Mouse (Mus musculus): ENCODE measurements around the gene Fsip1. TPM values are rescaled to one million over a fixed set of nuclear protein-coding genes. Genes with fewer than 3 reads are reported as not detected.
A peak's percentile ranks its signal among the peaks of the same experiment; 100 is the strongest.

Gene Fsip1
- total and polyA plus RNA-seq, 3 experiments, result 0.17 to 0.49 (median 0.47) TPM

GRCm38 (mm10) chr2:118159126-118159525, 97.6 kb downstream of the Fsip1 start:
- TF ChIP-seq POLR2A (IDR thresholded peaks at IDR 0.05; ENCODE audit: low read depth, low read length) (no peak), RCOR1 (conservative IDR thresholded peaks at IDR 0.05; ENCODE audit: low read depth, low read length) (no peak), CTCF (conservative IDR thresholded peaks at IDR 0.05 in 1 of 2, IDR thresholded peaks at IDR 0.05 in 1 of 2; ENCODE audit: low read depth in 2 of 2, low read length in 2 of 2) (no peak), IRF4 (IDR thresholded peaks at IDR 0.05; ENCODE audit: low read depth, low read length) (no peak)
- in situ Hi-C loops (cut with MboI; ENCODE audit: low pct_ligation_motif_present, low pct_unique_long_range_greater_than_20kb, low sequenced_read_pairs), result no loop called here
- dilution Hi-C loops (cut with MboI; ENCODE audit: extremely low pct_ligation_motif_present, extremely low pct_unique_long_range_greater_than_20kb, low sequenced_read_pairs), result no loop called here
- Histone ChIP-seq H3K36me3 (replicated peaks in 1 of 2; ENCODE audit: control insufficient read depth in 1 of 2, insufficient read depth in 1 of 2, low read length in 1 of 2) (no peaks in the 10 kb centered on the region), H3K4me2 (ENCODE audit: insufficient read depth, low read depth, poor library complexity, severe bottlenecking) (no peak overlapping the region), H3K4me3 (replicated peaks in 1 of 3; ENCODE audit: low read depth in 2 of 3, low read length in 2 of 3, poor library complexity in 1 of 3) (no peak overlapping the region), H3K79me2 (replicated peaks; ENCODE audit: control insufficient read depth, extremely low read depth, insufficient read depth, poor library complexity, severe bottlenecking) (no peaks in the 10 kb centered on the region), H3K27me3 (replicated peaks) (no peaks in the 10 kb centered on the region), H3K4me1 (ENCODE audit: control insufficient read depth in 1 of 2, insufficient read depth in 2 of 2) (peaks cover 0 to 30% of the 10 kb centered on the region in 2 experiments; a peak in 2 of 4 replicates), H3K9me3 (replicated peaks; ENCODE audit: low read length) (no peaks in the 10 kb centered on the region), H3K9ac (ENCODE audit: insufficient read depth, low read depth) (no peak overlapping the region), H3K27ac (ENCODE audit: insufficient read depth, low read depth) (no peak overlapping the region)
- no peak for DNase-seq (ENCODE audit: extremely low read depth)

GRCm38 (mm10) chr2:118158095-118158494, 98.7 kb downstream of the Fsip1 start:
- TF ChIP-seq GABPA (IDR thresholded peaks at IDR 0.05; ENCODE audit: insufficient replicate concordance, low read depth, low read length) (no peak), MAX (IDR thresholded peaks at IDR 0.05; ENCODE audit: low read length) (no peak), IRF4 (IDR thresholded peaks at IDR 0.05; ENCODE audit: low read depth, low read length) (peak; percentile 45; the same call in 1 of the 2 replicates), POLR2A (IDR thresholded peaks at IDR 0.05; ENCODE audit: low read depth, low read length) (no peak), TBP (conservative IDR thresholded peaks at IDR 0.05; ENCODE audit: low read depth, low read length) (no peak), BHLHE40 (IDR thresholded peaks at IDR 0.05; ENCODE audit: low read depth, low read length) (no peak), MEF2A (IDR thresholded peaks at IDR 0.05; ENCODE audit: borderline replicate concordance, low read depth, low read length) (peak; percentile 47; the same call in 1 of the 2 replicates), MYC (IDR thresholded peaks at IDR 0.05; ENCODE audit: low read depth, low read length) (no peak)
- Histone ChIP-seq H3K79me2 (replicated peaks; ENCODE audit: control insufficient read depth, extremely low read depth, insufficient read depth, poor library complexity, severe bottlenecking) (no peaks in the 10 kb centered on the region), H3K36me3 (replicated peaks in 1 of 2; ENCODE audit: control insufficient read depth in 1 of 2, insufficient read depth in 1 of 2, low read length in 1 of 2) (no peaks in the 10 kb centered on the region), H3K9me3 (replicated peaks; ENCODE audit: low read length) (no peaks in the 10 kb centered on the region), H3K4me3 (replicated peaks in 1 of 3; ENCODE audit: low read depth in 2 of 3, low read length in 2 of 3, poor library complexity in 1 of 3) (no peak overlapping the region), H3K4me1 (ENCODE audit: control insufficient read depth in 1 of 2, insufficient read depth in 2 of 2) (peaks cover 0 to 20% of the 10 kb centered on the region in 2 experiments; a peak in 2 of 4 replicates), H3K9ac (ENCODE audit: insufficient read depth, low read depth) (no peak overlapping the region), H3K4me2 (ENCODE audit: insufficient read depth, low read depth, poor library complexity, severe bottlenecking) (peak overlapping the region; percentile 13; the same call in 1 of the 2 replicates), H3K27ac (ENCODE audit: insufficient read depth, low read depth) (no peak overlapping the region), H3K27me3 (replicated peaks) (no peaks in the 10 kb centered on the region)
- in situ Hi-C loops (cut with MboI; ENCODE audit: low pct_ligation_motif_present, low pct_unique_long_range_greater_than_20kb, low sequenced_read_pairs) (no loop called here), dilution Hi-C loops (cut with MboI; ENCODE audit: extremely low pct_ligation_motif_present, extremely low pct_unique_long_range_greater_than_20kb, low sequenced_read_pairs) (no loop called here)
- DNase-seq (ENCODE audit: extremely low read depth), result peak; percentile 12

GRCm38 (mm10) chr2:118149855-118150563, 106.8 kb downstream of the Fsip1 start:
- peaks cover 0 to 2% of the 10 kb centered on the region in 2 experiments; a peak in 2 of 4 replicates for H3K4me1 ChIP-seq (ENCODE audit: control insufficient read depth in 1 of 2, insufficient read depth in 2 of 2)
- H3K79me2 ChIP-seq (replicated peaks; ENCODE audit: control insufficient read depth, extremely low read depth, insufficient read depth, poor library complexity, severe bottlenecking), result no peaks in the 10 kb centered on the region
- no peak overlapping the region for H3K4me3 ChIP-seq (replicated peaks in 1 of 3; ENCODE audit: low read depth in 2 of 3, low read length in 2 of 3, poor library complexity in 1 of 3)
- no peak overlapping the region for H3K9ac ChIP-seq (ENCODE audit: insufficient read depth, low read depth)
- dilution Hi-C loops (cut with MboI; ENCODE audit: extremely low pct_ligation_motif_present, extremely low pct_unique_long_range_greater_than_20kb, low sequenced_read_pairs) (no loop called here), in situ Hi-C loops (cut with MboI; ENCODE audit: low pct_ligation_motif_present, low pct_unique_long_range_greater_than_20kb, low sequenced_read_pairs) (no loop called here)
- no peak overlapping the region for H3K27ac ChIP-seq (ENCODE audit: insufficient read depth, low read depth)
- TF ChIP-seq PAX5 (IDR thresholded peaks at IDR 0.05; ENCODE audit: low read length) (no peak), ZMIZ1 (IDR thresholded peaks at IDR 0.05; ENCODE audit: low read depth, low read length) (no peak), MAZ (IDR thresholded peaks at IDR 0.05; ENCODE audit: low read depth, low read length) (no peak), MAX (IDR thresholded peaks at IDR 0.05; ENCODE audit: low read length) (no peak), MAFK (IDR thresholded peaks at IDR 0.05; ENCODE audit: insufficient replicate concordance, low read length) (no peak), BHLHE40 (IDR thresholded peaks at IDR 0.05; ENCODE audit: low read depth, low read length) (no peak), IRF4 (IDR thresholded peaks at IDR 0.05; ENCODE audit: low read depth, low read length) (no peak), ZC3H11A (IDR thresholded peaks at IDR 0.05; ENCODE audit: low read depth, low read length) (no peak), ETS1 (conservative IDR thresholded peaks at IDR 0.05; ENCODE audit: low read depth, low read length) (no peak), E2F4 (IDR thresholded peaks at IDR 0.05; ENCODE audit: insufficient replicate concordance, low read depth, low read length) (no peak), CHD1 (IDR thresholded peaks at IDR 0.05; ENCODE audit: low read depth, low read length) (no peak), USF1 (IDR thresholded peaks at IDR 0.05; ENCODE audit: low read depth, low read length) (no peak)
- no peak for DNase-seq (ENCODE audit: extremely low read depth)
- H3K4me2 ChIP-seq (ENCODE audit: insufficient read depth, low read depth, poor library complexity, severe bottlenecking), result no peak overlapping the region
- no peaks in the 10 kb centered on the region for H3K36me3 ChIP-seq (replicated peaks in 1 of 2; ENCODE audit: control insufficient read depth in 1 of 2, insufficient read depth in 1 of 2, low read length in 1 of 2)
- H3K27me3 ChIP-seq (replicated peaks), result no peaks in the 10 kb centered on the region
- H3K9me3 ChIP-seq (replicated peaks; ENCODE audit: low read length), result no peaks in the 10 kb centered on the region

Data from CH12.LX (cell line).